Mouse (Mus musculus) frontal cortex, adult (tissue): ENCODE measurements at regions not wholly inside any gene's neighbourhood (a gene's known extent, or its start where the extent isn't known, plus 50 kb on each side); places are given as distances from the start of the nearest gene placed in this dataset.

Experiments used
- ATAC-seq: cut with Nextera tagmentation; 2 replicates; pipeline ENCODE4 v1.9.2; 2017; ENCODE audit warnings: mild to moderate bottlenecking, moderate library complexity, mixed read lengths; ENCODE audit not compliant: low TSS enrichment

DNA sequence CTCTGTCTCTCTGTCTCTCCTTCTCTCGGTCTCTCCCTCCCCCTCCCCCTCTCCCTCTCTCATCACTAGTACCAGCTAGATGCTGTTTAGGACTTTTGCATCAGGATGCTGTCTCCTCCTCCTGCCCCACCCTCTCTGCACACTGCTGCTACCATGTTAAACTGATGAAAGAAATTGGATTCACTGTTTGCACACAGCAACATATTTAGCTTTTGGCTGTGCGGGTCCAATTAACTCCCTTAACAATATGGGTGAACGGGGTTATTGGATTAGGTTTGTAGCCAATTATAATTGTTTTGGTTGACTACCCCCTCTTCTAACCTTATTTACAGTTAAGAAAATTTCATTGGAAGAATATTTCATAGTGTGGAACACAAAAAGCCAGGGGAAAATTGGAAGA is 424.0 kb upstream of the Sorcs1 start:
- ATAC-seq: no peak

DNA sequence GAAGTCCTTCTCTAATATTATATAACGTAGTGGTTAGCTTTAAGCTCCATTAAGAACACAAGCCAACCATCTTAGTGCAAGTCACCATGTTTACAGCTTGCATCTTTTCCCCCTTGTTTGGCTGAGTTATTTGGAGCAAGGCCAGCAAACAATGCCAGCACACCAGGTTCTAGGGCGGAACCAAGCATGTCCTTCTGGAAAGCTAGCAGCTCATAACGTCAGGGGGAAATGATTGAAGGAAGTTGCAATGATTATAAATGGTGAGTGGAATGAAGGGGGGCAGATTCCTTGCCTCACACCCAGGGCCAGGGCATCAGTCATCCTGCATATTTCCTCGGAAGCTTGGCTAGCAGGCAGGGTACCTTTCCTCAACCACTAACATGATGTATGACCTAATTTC is 396.3 kb upstream of the Sorcs1 start:
- ATAC-seq: no peak

DNA sequence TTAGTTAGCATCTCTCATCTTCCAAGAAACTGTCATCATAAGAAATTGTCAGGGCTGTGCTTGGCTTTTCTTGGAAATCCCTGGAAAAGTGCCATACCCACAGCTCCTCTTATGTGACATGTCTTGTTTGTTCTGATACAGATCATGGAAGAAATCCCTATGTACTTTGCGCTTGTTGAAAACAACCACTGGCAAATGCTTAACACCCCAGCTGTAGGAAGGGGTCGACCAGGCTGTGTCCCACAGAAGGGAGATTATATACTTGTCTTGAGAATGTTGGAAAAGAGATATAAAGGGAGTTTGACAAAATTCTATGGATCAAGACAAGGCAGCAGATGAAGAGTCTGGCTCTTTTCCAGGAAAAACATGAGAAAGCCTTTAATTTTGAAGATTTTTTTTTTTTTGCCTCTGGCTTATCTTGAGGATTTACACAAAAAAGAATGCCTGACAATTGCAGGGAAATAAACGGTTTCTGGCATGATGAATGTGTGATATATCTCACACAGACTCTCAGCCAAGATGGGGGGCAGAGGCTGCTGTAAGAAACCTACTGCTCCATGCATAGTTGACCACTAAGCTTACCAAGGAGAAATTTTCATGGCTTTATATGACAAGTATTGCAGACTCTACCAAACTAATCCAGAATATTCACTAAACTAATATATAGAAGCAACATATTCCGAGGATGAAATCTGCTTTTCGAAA is 381.7 kb upstream of the Sorcs1 start:
- ATAC-seq: peak; percentile 34; the same call in 1 of the 2 replicates

DNA sequence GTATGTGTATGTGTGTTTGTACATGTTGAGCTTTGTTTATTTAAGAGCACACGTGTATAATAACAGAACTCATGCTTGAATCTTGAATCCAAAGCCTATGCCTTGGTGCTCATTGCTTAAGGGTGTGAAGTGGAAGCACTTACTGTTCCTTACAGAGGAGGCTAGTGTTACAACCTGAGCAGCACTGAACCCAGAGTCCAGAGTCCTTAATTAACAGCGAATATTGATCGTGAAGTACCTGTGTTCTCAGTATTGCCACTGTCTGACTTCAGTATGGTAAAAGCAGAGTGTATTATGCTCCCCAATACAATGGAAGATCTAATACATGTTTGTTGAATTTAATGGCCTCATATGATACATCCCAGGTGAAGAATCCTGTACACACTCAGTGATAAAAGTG is 365.1 kb upstream of the Sorcs1 start:
- no peak for ATAC-seq

DNA sequence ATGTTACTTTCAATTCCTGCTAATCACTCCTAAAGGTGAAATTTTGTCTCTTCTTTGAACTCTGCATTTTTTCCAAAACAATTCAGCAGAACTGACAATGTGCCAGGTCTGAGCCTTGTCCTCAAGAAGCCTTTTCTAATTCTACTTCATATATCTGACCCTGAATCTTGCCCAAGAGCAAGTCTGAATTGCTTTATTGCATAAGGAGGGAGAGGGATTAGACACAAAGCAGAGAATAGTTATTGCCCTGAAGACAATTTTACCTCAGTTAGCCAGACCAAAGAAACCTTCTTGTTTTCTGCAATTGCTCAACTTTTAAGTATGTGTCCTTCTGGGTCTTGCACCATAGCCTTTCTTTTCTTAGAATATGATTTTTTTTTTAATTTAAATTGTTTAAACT is 316.0 kb upstream of the Sorcs1 start:
- ATAC-seq: no peak

DNA sequence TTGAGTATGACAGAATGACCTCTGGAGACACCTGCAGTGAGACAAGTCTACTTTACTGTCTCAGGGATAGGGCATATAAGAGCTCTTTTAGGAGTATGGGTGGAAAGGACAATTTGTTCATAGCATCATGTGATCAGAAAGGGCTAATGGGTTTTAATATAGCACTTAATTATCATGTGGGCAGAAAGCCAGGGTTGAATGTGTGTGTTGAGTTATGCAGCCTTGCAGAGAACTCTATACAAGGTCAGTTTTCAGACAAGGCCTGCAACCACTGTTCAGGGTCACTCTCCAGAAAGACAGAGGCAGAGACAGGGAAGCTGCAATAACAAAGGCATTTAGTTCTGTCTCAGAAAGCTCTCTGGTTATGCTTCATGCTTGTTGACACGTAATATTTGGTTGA is 292.6 kb upstream of the Sorcs1 start:
- no peak for ATAC-seq

DNA sequence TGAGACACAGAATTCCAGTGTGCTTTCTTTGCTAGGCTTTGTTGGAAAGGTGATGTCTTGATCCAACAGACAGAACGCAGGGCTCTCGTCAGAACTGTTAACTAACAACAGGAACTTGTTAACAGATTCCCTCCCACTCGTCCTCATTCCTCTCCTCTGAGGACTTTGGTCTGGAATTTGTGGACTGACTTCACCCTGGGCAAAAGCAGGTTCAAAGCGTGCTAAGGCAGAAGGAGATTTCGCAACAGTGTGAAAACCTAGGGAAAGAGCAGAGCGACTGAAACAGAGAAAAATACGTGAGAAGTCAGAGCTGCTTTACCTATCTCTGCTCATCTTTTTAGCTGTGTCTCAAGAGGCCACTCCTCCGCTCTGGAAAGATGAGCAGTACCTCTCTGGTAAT is 283.5 kb upstream of the Sorcs1 start:
- ATAC-seq: no peak

DNA sequence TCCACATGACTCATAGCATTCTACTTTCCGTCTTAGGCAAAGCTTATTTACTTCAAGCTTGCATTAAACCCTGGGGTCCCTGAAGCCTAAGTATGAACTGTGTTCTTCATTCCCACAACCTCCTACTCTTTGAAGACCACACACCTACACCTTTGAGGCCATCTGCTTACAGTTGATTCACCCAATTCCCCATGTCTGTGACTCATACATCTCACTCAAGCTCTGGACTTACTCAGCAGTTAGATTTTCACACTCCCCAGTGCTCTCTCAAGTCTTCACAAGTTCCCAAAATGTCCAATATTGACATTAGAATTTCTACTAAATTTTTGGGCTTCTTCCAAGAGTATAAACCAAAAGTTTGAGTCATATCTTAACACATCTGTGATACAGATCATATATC is 266.6 kb upstream of the Sorcs1 start:
- ATAC-seq: peak; percentile 89

DNA sequence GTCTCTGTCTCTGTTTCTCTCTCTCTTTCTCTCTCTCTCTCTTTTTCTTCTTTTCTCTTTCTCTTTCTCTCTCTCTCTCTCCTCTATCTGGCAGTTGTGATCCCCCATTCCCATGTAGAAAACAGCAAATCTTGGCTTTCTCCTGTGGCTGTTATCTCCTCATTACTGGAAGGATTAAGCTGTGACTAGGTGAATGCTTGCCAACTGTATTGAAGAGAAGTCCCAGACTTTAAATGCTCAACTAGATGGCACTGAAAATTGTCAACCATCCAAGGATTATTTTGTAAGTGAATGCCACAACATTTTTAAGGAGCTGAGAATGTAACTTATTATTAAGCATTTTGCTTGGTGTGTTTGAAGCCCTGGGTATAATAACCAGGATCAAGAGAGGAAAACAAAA is 233.2 kb upstream of the Sorcs1 start:
- ATAC-seq: no peak

DNA sequence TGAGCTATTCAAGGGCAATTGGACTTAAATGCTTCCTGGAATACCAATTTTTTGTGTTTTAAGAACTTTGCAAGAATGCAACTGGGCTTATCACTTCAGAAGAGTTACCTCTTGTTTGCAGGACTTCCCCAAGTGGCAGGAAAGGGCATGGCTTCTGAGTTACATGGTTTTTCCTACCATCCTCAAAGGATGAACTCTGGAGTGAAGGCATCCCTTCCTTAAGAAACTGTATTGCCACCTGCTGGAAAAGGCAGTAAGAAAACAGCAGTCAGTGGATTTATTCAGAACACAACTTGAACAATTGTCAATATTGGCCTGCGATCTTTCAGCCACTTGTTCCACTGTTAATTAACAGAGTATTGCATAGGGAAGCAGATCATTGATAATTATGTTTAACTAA is 232.2 kb upstream of the Sorcs1 start:
- ATAC-seq: peak; percentile 59; the same call in 1 of the 2 replicates

DNA sequence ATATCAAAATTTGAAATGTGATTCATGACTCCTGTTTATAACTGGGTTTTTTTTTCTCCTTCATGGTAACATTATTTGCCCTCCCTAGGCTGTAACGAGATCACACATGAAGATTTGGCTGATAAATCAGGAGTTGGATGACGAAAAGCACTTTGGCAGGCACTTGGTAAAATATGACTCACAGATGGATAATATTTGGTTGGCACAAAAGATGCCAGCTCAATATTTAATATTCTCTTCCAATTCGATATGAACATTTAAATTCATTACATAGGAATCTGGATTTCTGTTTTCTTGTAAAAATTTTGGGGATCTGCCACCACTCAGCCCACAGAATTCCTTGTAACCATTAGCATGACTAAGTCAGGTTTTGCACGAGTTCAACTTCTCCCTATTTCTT is 230.3 kb upstream of the Sorcs1 start:
- ATAC-seq: no peak

DNA sequence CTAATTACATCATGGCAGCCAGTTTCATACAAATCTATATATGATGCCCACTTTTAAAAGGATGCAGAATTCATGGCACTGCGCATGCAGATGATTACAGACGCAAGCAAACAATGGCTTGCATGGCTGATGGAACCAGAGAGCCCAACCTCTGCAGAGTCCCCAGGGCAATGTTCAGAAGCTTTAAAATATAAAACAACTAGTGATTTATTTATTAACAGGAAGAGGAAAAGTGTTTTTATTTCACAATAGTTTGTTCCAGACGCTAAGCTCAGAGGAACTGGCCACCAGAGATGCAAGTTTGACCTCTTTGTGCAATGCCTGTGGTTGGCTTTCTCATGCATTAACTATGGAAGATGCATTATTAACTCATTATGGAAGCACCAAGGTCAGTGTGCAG is 215.3 kb upstream of the Sorcs1 start:
- ATAC-seq: no peak

DNA sequence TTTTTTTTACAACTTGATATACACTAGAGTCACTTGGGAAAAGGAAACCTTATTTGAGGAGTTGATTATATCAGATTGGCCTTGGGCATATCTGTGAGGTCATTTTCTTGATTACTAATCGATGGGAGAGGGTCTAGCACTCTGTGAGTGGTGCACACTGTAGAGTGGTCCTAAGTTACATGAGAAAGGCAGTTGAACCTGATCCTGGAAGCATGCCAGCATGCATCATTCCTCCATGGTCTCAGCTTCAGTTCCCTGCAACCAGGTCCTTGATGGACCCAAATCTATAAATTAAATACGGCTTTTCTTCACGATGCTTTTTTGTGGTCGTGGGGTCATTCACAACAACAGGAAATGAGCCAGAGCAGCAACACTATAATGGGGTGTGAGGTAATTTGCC is 194.2 kb upstream of the Sorcs1 start:
- no peak for ATAC-seq

DNA sequence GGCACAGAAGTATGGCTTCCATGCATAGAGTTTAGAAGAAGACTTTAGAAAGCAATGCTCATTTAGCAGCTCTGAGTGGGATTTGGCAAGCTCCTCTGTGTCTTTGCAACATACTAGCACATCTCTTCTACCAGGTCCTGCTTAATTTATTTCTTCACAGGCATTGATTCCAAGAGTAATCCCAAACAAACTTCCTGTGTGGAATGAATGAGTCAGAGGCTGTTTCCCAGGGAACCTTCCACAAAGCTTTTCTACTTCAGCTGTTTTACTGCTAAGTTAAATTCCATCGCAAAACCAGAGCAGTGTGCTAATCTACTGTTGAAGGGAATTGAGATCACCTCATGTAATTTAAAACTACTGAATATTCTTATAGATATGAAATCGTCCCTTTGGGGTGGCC is 193.7 kb upstream of the Sorcs1 start:
- peak; percentile 72 for ATAC-seq

DNA sequence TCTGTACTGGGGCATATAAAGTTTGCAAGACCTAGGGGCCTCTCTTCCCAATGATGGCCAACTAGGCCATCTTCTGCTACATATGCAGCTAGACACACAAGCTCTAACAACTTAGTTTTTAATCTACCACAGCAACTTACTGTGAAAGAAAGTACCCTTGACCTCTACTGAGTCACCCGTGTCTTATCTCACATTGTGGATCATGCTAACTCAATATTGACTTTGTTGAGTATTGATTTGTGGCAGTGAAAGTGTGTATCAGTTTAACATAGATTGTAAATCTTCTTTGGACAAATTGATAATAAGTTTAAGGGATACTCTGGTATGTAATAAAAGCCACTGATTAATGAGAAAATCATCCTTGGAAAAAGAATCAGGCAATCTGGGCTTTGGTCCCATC is 176.4 kb upstream of the Sorcs1 start:
- ATAC-seq: no peak

DNA sequence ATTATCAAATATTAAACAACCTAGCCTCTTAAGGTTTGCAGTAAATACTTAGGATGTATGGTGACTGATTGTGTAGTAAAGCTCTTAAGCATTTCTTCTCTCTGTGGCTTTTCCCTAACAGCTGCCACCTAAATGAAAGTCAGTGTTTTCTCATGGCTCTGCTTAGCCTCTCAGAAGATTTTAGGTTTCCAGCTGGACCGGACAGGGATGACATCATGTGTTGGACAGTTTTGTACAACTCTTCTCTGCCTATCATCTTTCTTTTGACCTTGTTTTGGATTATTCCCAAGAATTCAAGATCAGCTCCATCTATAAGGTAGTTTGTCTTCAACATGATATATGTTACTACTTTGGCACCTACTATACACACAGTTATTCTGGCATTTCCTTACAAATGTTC is 162.1 kb upstream of the Sorcs1 start:
- no peak for ATAC-seq
